ENCODE assay signal across 10 mouse cellular contexts in the genomic region with DNA sequence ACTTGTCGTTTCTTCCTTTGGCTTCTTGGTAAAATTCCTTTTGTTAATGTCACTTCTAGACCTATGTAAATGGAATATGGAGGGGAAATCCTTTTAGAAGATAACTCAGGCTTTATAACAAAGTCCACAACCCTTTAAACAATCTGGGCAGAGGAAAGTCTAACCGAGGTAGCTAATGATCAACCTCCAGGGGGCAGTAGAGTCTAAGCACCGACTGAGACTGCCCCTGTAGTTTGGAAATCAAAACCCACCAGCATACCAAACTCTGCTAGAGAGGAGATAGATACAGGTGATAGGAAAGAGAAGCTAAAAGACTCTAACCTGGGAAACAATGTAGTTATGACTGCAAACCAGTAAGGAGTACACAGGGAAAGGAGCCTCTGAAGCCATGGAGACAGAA.
A peak's percentile ranks its signal among the peaks of the same experiment; 100 is the strongest.
DNase-seq lines count a peak whose midpoint lies in the region; ATAC-seq and TF ChIP-seq lines count a peak whose summit lies in the region.
"Had no signal": no experiment of that assay in that cellular context is flagged by ENCODE, and none has a peak within 500 bp of the region (broad histone marks: within the 10 kb centered on the region; RNA-seq: fewer than 3 reads in every experiment).

No protein-coding gene starts in this region.

- no peaks in the 10 kb centered on the region for H3K4me1 ChIP-seq in midbrain, embryonic 11.5 days (ENCODE audit: control insufficient read depth, insufficient read depth, low read length)
- H3K4me1 ChIP-seq in midbrain, embryonic 16.5 days (ENCODE audit: control insufficient read depth, insufficient read depth, low read length): no peaks in the 10 kb centered on the region
- H3K4me1 ChIP-seq in kidney, postnatal 0 days (replicated peaks; ENCODE audit: insufficient read depth, low read length): no peaks in the 10 kb centered on the region
- H3K4me1 ChIP-seq: heart, embryonic 13.5 days had no signal

- H3K27me3 ChIP-seq in midbrain, embryonic 11.5 days (ENCODE audit: control insufficient read depth, insufficient read depth, low read length): no peaks in the 10 kb centered on the region
- H3K27me3 ChIP-seq in midbrain, embryonic 16.5 days (ENCODE audit: control insufficient read depth, insufficient read depth, low read depth, low read length): no peaks in the 10 kb centered on the region
- H3K27me3 ChIP-seq in kidney, postnatal 0 days (ENCODE audit: insufficient read depth, low read length): no peaks in the 10 kb centered on the region
- H3K27me3 ChIP-seq: heart, embryonic 13.5 days had no signal

- H3K9ac ChIP-seq in midbrain, embryonic 11.5 days (ENCODE audit: low read length): no peak overlapping the region
- H3K9ac ChIP-seq in midbrain, embryonic 16.5 days (ENCODE audit: low read depth, low read length): no peak overlapping the region
- no peak overlapping the region for H3K9ac ChIP-seq in kidney, postnatal 0 days (ENCODE audit: low read depth, low read length)
- H3K9ac ChIP-seq: heart, embryonic 13.5 days had no signal

- H3K9me3 ChIP-seq in midbrain, embryonic 11.5 days (ENCODE audit: control insufficient read depth, low read length): no peaks in the 10 kb centered on the region
- H3K9me3 ChIP-seq in midbrain, embryonic 16.5 days (replicated peaks; ENCODE audit: control insufficient read depth, low read length, poor library complexity, severe bottlenecking): 0 out of 2 replicates have a peak, but pooled peaks cover 4% of the 10 kb centered on the region
- no peaks in the 10 kb centered on the region for H3K9me3 ChIP-seq in kidney, postnatal 0 days (replicated peaks; ENCODE audit: low read length)
- H3K9me3 ChIP-seq: heart, embryonic 13.5 days had no signal

- H3K27ac ChIP-seq in midbrain, embryonic 11.5 days (ENCODE audit: low read depth, low read length): no peak overlapping the region
- no peak overlapping the region for H3K27ac ChIP-seq in midbrain, embryonic 16.5 days (ENCODE audit: low read length)
- no peak overlapping the region for H3K27ac ChIP-seq in kidney, postnatal 0 days
- H3K27ac ChIP-seq: heart, embryonic 13.5 days; macrophage had no signal

- WGBS in midbrain, embryonic 11.5 days: 12% methylated on average over 3 of the region's 3 CpGs
- WGBS in midbrain, embryonic 16.5 days: 15% methylated on average over 3 of the region's 3 CpGs
- WGBS in kidney, postnatal 0 days: 8% methylated on average over 3 of the region's 3 CpGs

- no peak overlapping the region for H3K4me2 ChIP-seq in midbrain, embryonic 11.5 days
- no peak overlapping the region for H3K4me2 ChIP-seq in midbrain, embryonic 16.5 days (ENCODE audit: low read length)
- no peak overlapping the region for H3K4me2 ChIP-seq in kidney, postnatal 0 days (ENCODE audit: low read length)
- H3K4me2 ChIP-seq: heart, embryonic 13.5 days had no signal

- ATAC-seq in midbrain, embryonic 11.5 days (ENCODE audit: low FRiP score): no peak
- no peak for ATAC-seq in midbrain, embryonic 16.5 days
- no peak for ATAC-seq in kidney, postnatal 0 days (replicated peaks; ENCODE audit: low FRiP score, low read depth)

- H3K36me3 ChIP-seq in midbrain, embryonic 11.5 days (ENCODE audit: control insufficient read depth, insufficient read depth, low read length): no peaks in the 10 kb centered on the region
- no peaks in the 10 kb centered on the region for H3K36me3 ChIP-seq in midbrain, embryonic 16.5 days (ENCODE audit: control insufficient read depth, insufficient read depth, low read length)
- no peaks in the 10 kb centered on the region for H3K36me3 ChIP-seq in kidney, postnatal 0 days (ENCODE audit: insufficient read depth, low read length)
- H3K36me3 ChIP-seq: heart, embryonic 13.5 days had no signal

- H3K4me3 ChIP-seq in midbrain, embryonic 11.5 days (ENCODE audit: low read depth, low read length): no peak overlapping the region
- no peak overlapping the region for H3K4me3 ChIP-seq in midbrain, embryonic 16.5 days (ENCODE audit: low read depth, low read length)
- no peak overlapping the region for H3K4me3 ChIP-seq in kidney, postnatal 0 days (replicated peaks; ENCODE audit: low read depth, low read length)
- H3K4me3 ChIP-seq: heart, embryonic 13.5 days had no signal

- peak; percentile 80 for TF ChIP-seq CTCF in kidney, postnatal 0 days (IDR thresholded peaks at IDR 0.05; ENCODE audit: low read depth)

- peak; percentile 65 to 66 for DNase-seq in cerebellum, postnatal 14 days
- no peak for DNase-seq in cerebellum, adult 18-20 months
- peak; percentile 86 for DNase-seq in midbrain, embryonic 11.5 days (ENCODE audit: low spot score, missing footprints)
- peak; percentile 5 to 54 for DNase-seq in adrenal gland, postnatal 36 days
- DNase-seq in kidney, postnatal 0 days (ENCODE audit: low spot score): peak; percentile 81
- peak; percentile 3 for DNase-seq in lung, postnatal 25 days (ENCODE audit: low spot score)
- DNase-seq in spleen, postnatal 14 days (ENCODE audit: low spot score in 2 of 2): no peak

Comparison
In these comparisons a context has a peak if more than half of its experiments do, and no peak if none do; other contexts are left out.
1. DNase-seq: peak in cerebellum, postnatal 14 days (2 of 2), midbrain, embryonic 11.5 days (single experiment), adrenal gland, postnatal 36 days (2 of 2), kidney, postnatal 0 days (single experiment) and lung, postnatal 25 days (single experiment); none in cerebellum, adult 18-20 months (0 of 2) and spleen, postnatal 14 days (0 of 2).